Mouse (Mus musculus): ENCODE data around the gene Mlana.

GRCm38 (mm10) chr19:29718476-29718875, 20.9 kb downstream of the Mlana start:
- no peak for TF ChIP-seq HCFC1 (IDR thresholded peaks at IDR 0.05; ENCODE audit: borderline replicate concordance, insufficient read depth, low read length)
- no peak for TF ChIP-seq ZNF384 (IDR thresholded peaks at IDR 0.05; ENCODE audit: low read depth, low read length)
- no peak for TF ChIP-seq CHD2 (IDR thresholded peaks at IDR 0.05; ENCODE audit: low read depth, low read length)
- no peak for TF ChIP-seq ZC3H11A (IDR thresholded peaks at IDR 0.05; ENCODE audit: borderline replicate concordance, low read depth, low read length)
